Mouse (Mus musculus) forebrain, embryonic 13.5 days (tissue): ENCODE data around the gene Usp35. TPM values are rescaled to one million over a fixed set of nuclear protein-coding genes. Genes with fewer than 3 reads are reported as not detected.
A peak's percentile ranks its signal among the peaks of the same experiment; 100 is the strongest.

Source experiments
- ATAC-seq: fragments of 200-750 bp; cut with Nextera tagmentation; 2 replicates; pipeline ENCODE4 v1.8.0; 2017
- H3K27ac ChIP-seq: fragments of 300-500 bp; sonication (generic); 2 replicates; pipeline ENCODE4 v1.5.1; 2015; ENCODE audit warnings: inconsistent platforms, mild to moderate bottlenecking, moderate library complexity
- H3K27me3 ChIP-seq: fragments of 300-500 bp; sonication (generic); 2 replicates; pipeline ENCODE4 v1.6.1; 2015; ENCODE audit warnings: mild to moderate bottlenecking, inconsistent platforms
- H3K36me3 ChIP-seq: fragments of 300-500 bp; sonication (generic); 2 replicates; pipeline ENCODE4 v1.6.1; 2015; ENCODE audit warnings: mild to moderate bottlenecking, inconsistent platforms; ENCODE audit not compliant: poor library complexity, severe bottlenecking
- H3K4me1 ChIP-seq: fragments of 300-500 bp; sonication (generic); 2 replicates; pipeline ENCODE4 v1.6.1; 2015; ENCODE audit warnings: inconsistent platforms
- H3K4me2 ChIP-seq: fragments of 300-500 bp; sonication (generic); 2 replicates; pipeline ENCODE4 v1.6.1; 2015; ENCODE audit warnings: inconsistent platforms, mild to moderate bottlenecking, moderate library complexity
- H3K4me3 ChIP-seq: fragments of 300-500 bp; sonication (generic); 2 replicates; pipeline ENCODE4 v1.5.1; 2015; ENCODE audit warnings: mild to moderate bottlenecking, inconsistent platforms
- H3K9ac ChIP-seq: fragments of 300-500 bp; sonication (generic); 2 replicates; pipeline ENCODE4 v1.6.1; 2015; ENCODE audit warnings: mild to moderate bottlenecking, inconsistent platforms
- H3K9me3 ChIP-seq: fragments of 300-500 bp; sonication (generic); replicated peaks from 2 replicates; pipeline ENCODE4 v1.6.1; 2016; ENCODE audit warnings: inconsistent platforms
- WGBS: fragments of 180-500 bp; shearing (Covaris S2); methylation state at CpG from one replicate; pipeline ENCODE4 v1.1.7; 2015; 5-methylcytosine and 5-hydroxymethylcytosine counted together
- polyA plus RNA-seq: library from polyadenylated mRNA; unstranded; fragments of >200 nt; fragmentation: Nextera tagmentation; extraction: Ambion mirVana; gene quantifications from 2 replicates; pipeline ENCODE4 v1.2.1, GENCODE M21; 2015

Gene Usp35
- polyA plus RNA-seq, 1 experiment from 2014 or later, result 2.9 TPM

DNA sequence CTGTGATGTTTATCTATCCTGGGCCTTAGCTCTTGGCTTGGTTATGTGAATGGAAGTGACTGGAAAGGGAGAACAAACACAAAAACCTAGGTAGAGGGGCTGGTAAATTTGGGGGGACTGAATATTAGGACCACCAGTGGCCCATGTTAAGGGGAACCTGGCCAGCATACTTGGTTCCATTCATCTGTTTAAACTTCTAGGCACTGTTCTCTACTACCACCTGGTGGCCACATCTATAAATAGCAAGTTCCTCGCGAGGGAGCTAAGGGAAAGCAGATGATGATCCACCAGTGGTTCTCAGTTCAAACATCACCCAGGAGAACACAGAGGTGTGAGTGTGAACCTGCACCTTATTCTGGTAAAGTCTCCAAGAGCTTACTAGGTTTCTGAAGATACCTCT is 34.4 kb downstream of the Usp35 start:
- no peak overlapping the region for H3K4me2 ChIP-seq
- H3K27ac ChIP-seq, result no peak overlapping the region
- H3K4me1 ChIP-seq, result no peaks in the 10 kb centered on the region
- no peak overlapping the region for H3K9ac ChIP-seq
- no peak overlapping the region for H3K4me3 ChIP-seq
- 2% methylated on average over 2 of the region's 2 CpGs for WGBS
- H3K9me3 ChIP-seq, result no peaks in the 10 kb centered on the region
- H3K27me3 ChIP-seq, result no peaks in the 10 kb centered on the region
- peaks cover 10% of the 10 kb centered on the region; the same call in 1 of the 2 replicates for H3K36me3 ChIP-seq
- peak; percentile 69 for ATAC-seq

DNA sequence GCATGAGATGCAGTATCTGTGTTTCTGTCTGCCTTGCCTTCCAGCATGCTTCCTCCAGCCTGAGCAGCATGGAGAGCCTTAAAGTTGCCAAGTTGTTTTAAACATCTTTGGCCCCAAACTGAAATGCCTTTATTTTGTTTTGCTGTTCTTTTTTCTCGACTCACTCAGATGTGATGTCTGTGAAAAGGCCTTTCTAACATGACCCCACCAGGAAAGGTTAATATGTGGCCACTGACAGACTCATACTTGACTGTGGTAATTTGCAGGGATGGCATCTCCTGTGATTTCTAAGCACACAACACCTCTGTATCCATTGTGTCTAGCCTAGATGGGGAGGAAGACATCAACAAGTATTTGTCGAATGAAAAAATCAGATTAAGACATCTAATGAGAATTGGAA is 34.8 kb downstream of the Usp35 start:
- Histone ChIP-seq H3K27ac (no peak overlapping the region), H3K4me3 (no peak overlapping the region), H3K4me2 (no peak overlapping the region), H3K36me3 (peaks cover 10% of the 10 kb centered on the region; the same call in 1 of the 2 replicates), H3K9ac (no peak overlapping the region), H3K9me3 (no peaks in the 10 kb centered on the region), H3K27me3 (no peaks in the 10 kb centered on the region), H3K4me1 (no peaks in the 10 kb centered on the region)
- 57% methylated on average over 2 of the region's 2 CpGs for WGBS
- no peak for ATAC-seq

DNA sequence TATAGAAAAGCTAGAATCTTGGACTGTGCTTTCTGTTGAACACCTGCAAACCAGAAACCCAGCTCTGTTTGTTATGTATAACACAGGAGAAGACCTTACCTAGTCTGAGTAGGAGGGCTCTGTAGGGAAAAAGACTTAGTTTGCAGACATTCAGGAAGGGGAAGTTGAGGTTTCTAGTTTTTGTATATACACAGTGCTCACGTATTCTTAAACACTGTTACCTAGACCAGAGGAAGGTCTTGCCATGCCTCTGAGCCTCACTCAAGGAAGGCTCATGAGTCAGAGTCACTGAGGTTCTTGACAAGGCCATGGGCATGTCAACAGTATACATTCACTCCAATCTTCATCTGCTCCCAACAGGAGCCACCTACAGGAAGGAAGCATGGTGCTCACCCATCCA is 60.8 kb downstream of the Usp35 start:
- no peak overlapping the region for H3K27ac ChIP-seq
- H3K27me3 ChIP-seq, result no peaks in the 10 kb centered on the region
- H3K9ac ChIP-seq, result no peak overlapping the region
- no peak overlapping the region for H3K4me2 ChIP-seq
- H3K36me3 ChIP-seq, result peaks cover 2% of the 10 kb centered on the region; the same call in 1 of the 2 replicates
- H3K9me3 ChIP-seq, result no peaks in the 10 kb centered on the region
- no peak overlapping the region for H3K4me3 ChIP-seq
- 83% methylated on average over 1 of the region's 1 CpGs for WGBS
- ATAC-seq, result no peak
- H3K4me1 ChIP-seq, result no peaks in the 10 kb centered on the region

DNA sequence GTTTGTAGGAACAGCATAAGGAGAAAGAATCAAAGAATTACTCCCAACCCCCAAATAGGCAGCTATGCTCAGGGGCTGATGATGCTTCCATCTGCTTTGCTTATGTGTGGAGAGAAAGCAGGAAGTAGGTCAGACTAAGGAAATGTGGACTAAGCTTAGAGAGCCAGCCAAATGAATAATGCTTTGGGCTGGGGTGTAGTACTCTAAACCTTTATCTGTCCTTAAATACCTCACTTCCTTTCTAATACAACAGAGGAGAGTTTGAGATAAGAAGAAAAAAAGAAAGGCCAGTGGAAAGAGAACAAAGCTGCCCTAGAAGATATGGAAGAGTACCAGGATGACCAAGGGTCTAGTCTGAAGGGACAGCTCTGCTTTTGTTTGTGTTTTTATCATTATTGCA is 61.5 kb downstream of the Usp35 start:
- ATAC-seq, result no peak
- H3K4me3 ChIP-seq, result no peak overlapping the region
- peaks cover 2% of the 10 kb centered on the region; the same call in 1 of the 2 replicates for H3K36me3 ChIP-seq
- H3K4me1 ChIP-seq, result no peaks in the 10 kb centered on the region
- no peaks in the 10 kb centered on the region for H3K9me3 ChIP-seq
- H3K27me3 ChIP-seq, result no peaks in the 10 kb centered on the region
- H3K4me2 ChIP-seq, result no peak overlapping the region
- H3K27ac ChIP-seq, result no peak overlapping the region
- H3K9ac ChIP-seq, result no peak overlapping the region

DNA sequence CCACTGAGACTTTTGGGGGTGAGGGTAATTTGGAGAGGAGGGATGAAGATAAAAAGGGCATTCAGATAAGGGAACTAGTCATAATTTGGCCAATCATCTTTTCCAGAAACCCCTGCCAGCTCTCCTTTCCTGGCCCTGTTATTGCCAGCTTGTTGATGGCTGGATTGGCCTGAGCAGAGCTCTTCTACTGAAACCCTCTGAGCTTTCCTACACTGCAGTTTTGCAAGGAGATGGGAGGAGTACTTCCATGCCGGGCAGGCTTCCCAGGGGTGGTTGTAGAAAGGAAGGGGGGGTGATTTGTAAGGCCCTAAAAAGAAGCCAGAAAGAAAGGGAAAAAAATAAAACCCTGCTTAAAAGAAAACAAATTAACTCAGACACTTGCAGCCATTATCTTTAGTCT is 69.3 kb downstream of the Usp35 start:
- ATAC-seq, result no peak
- Histone ChIP-seq H3K9me3 (no peaks in the 10 kb centered on the region), H3K4me1 (no peaks in the 10 kb centered on the region), H3K27ac (no peak overlapping the region), H3K4me2 (no peak overlapping the region), H3K27me3 (no peaks in the 10 kb centered on the region), H3K36me3 (no peaks in the 10 kb centered on the region), H3K4me3 (no peak overlapping the region), H3K9ac (no peak overlapping the region)
- WGBS, result 58% methylated on average over 1 of the region's 1 CpGs

Other genes with a start within 250 kb of the Usp35 start
- gene Kctd21, start 307 bp upstream of the Usp35 start, polyA plus RNA-seq, result 5.3 and 6.1 TPM in 2 replicates
- 28.3 and 30.8 TPM in 2 replicates for gene Alg8, start 39.6 kb upstream of the Usp35 start, polyA plus RNA-seq
- gene Ndufc2, start 68.0 kb upstream of the Usp35 start, polyA plus RNA-seq, result 422 and 512 TPM in 2 replicates
- gene Thrsp, start 85.7 kb upstream of the Usp35 start, polyA plus RNA-seq, result 1.4 and 1.7 TPM in 2 replicates
- 2.4 and 3.3 TPM in 2 replicates for gene Kctd14, start 119.3 kb upstream of the Usp35 start, polyA plus RNA-seq
- 53.5 and 54.1 TPM in 2 replicates for gene Ints4, start 148.9 kb upstream of the Usp35 start, polyA plus RNA-seq
- 42.7 and 46.3 TPM in 2 replicates for gene Aamdc, start 247.5 kb upstream of the Usp35 start, polyA plus RNA-seq
- 38.1 and 41.7 TPM in 2 replicates for gene Rsf1, start 247.9 kb upstream of the Usp35 start, polyA plus RNA-seq